In genomic region chr12:98187186-98187899, GRCm38 (mm10) we compare ENCODE assay signal across 15 mouse cellular contexts.
A peak's percentile ranks its signal among the peaks of the same experiment; 100 is the strongest.
DNase-seq lines count a peak whose midpoint lies in the region; ATAC-seq and TF ChIP-seq lines count a peak whose summit lies in the region.
"Had no signal": no experiment of that assay in that cellular context is flagged by ENCODE, and none has a peak within 500 bp of the region (broad histone marks: within the 10 kb centered on the region; RNA-seq: fewer than 3 reads in every experiment).

No protein-coding gene starts in this region.

- no peak overlapping the region for H3K4me3 ChIP-seq in hindbrain, postnatal 0 days (ENCODE audit: low read length)
- no peak overlapping the region for H3K4me3 ChIP-seq in hindbrain, embryonic 10.5 days
- H3K4me3 ChIP-seq in forebrain, embryonic 16.5 days (replicated peaks; ENCODE audit: low read length) = no peak overlapping the region
- H3K4me3 ChIP-seq in heart, embryonic 11.5 days (ENCODE audit: low read depth, low read length) = no peak overlapping the region
- H3K4me3 ChIP-seq: limb, embryonic 10.5 days; neural tube, embryonic 12.5 days had no signal

- H3K36me3 ChIP-seq in hindbrain, postnatal 0 days (ENCODE audit: insufficient read depth, low read length) = no peaks in the 10 kb centered on the region
- H3K36me3 ChIP-seq in hindbrain, embryonic 10.5 days = no peaks in the 10 kb centered on the region
- H3K36me3 ChIP-seq in forebrain, embryonic 16.5 days (ENCODE audit: control insufficient read depth, insufficient read depth) = no peaks in the 10 kb centered on the region
- H3K36me3 ChIP-seq in heart, embryonic 11.5 days (ENCODE audit: control insufficient read depth, insufficient read depth, low read length) = no peaks in the 10 kb centered on the region
- H3K36me3 ChIP-seq: limb, embryonic 10.5 days; neural tube, embryonic 12.5 days had no signal

- peak; percentile 47; the same call in 1 of the 2 replicates for ATAC-seq in hindbrain, postnatal 0 days
- ATAC-seq in forebrain, embryonic 16.5 days = peak; percentile 83
- no peak for ATAC-seq in heart, embryonic 11.5 days (replicated peaks; ENCODE audit: insufficient number of reproducible peaks, low FRiP score, low TSS enrichment)

- H3K9ac ChIP-seq in hindbrain, postnatal 0 days (replicated peaks; ENCODE audit: low read length) = no peak overlapping the region
- H3K9ac ChIP-seq in forebrain, embryonic 16.5 days (replicated peaks; ENCODE audit: low read depth, low read length) = no peak overlapping the region
- no peak overlapping the region for H3K9ac ChIP-seq in heart, embryonic 11.5 days (ENCODE audit: low read depth, low read length)
- H3K9ac ChIP-seq: liver, embryonic 14.5 days; neural tube, embryonic 12.5 days had no signal

- intact Hi-C loops in heart, postnatal 25 days (cut with DNase I) = no loop called here

- H3K27me3 ChIP-seq in hindbrain, postnatal 0 days (ENCODE audit: insufficient read depth, low read length) = no peaks in the 10 kb centered on the region
- H3K27me3 ChIP-seq in hindbrain, embryonic 10.5 days (ENCODE audit: insufficient read depth, poor library complexity, severe bottlenecking) = no peaks in the 10 kb centered on the region
- no peaks in the 10 kb centered on the region for H3K27me3 ChIP-seq in forebrain, embryonic 16.5 days (replicated peaks; ENCODE audit: control insufficient read depth, insufficient read depth, low read length)
- no peaks in the 10 kb centered on the region for H3K27me3 ChIP-seq in heart, embryonic 11.5 days (ENCODE audit: control insufficient read depth, insufficient read depth, low read length)
- H3K27me3 ChIP-seq: neural tube, embryonic 12.5 days had no signal

- H3K4me2 ChIP-seq in hindbrain, postnatal 0 days (ENCODE audit: low read depth, low read length) = no peak overlapping the region
- H3K4me2 ChIP-seq in forebrain, embryonic 16.5 days (ENCODE audit: low read length) = no peak overlapping the region
- H3K4me2 ChIP-seq in heart, embryonic 11.5 days = no peak overlapping the region
- H3K4me2 ChIP-seq: neural tube, embryonic 12.5 days had no signal

- no peaks in the 10 kb centered on the region for H3K4me1 ChIP-seq in hindbrain, postnatal 0 days (ENCODE audit: insufficient read depth, low read length)
- H3K4me1 ChIP-seq in hindbrain, embryonic 10.5 days (replicated peaks) = no peaks in the 10 kb centered on the region
- H3K4me1 ChIP-seq in forebrain, embryonic 16.5 days (replicated peaks; ENCODE audit: control insufficient read depth, insufficient read depth, low read length) = no peaks in the 10 kb centered on the region
- no peaks in the 10 kb centered on the region for H3K4me1 ChIP-seq in heart, embryonic 11.5 days (ENCODE audit: control insufficient read depth, insufficient read depth, low read length)
- H3K4me1 ChIP-seq: limb, embryonic 10.5 days; neural tube, embryonic 12.5 days had no signal

- 60% methylated on average over 8 of the region's 8 CpGs for WGBS in hindbrain, postnatal 0 days
- WGBS in hindbrain, embryonic 10.5 days = 71% methylated on average over 8 of the region's 8 CpGs
- WGBS in forebrain, embryonic 16.5 days = 52% methylated on average over 8 of the region's 8 CpGs
- WGBS in heart, embryonic 11.5 days (ENCODE audit: insufficient replicate concordance) = 53% methylated on average over 8 of the region's 8 CpGs

- no peak for TF ChIP-seq CTCF in hindbrain, postnatal 0 days (IDR thresholded peaks at IDR 0.05; ENCODE audit: low read depth)

- no peak for DNase-seq in hindbrain, postnatal 0 days (ENCODE audit: low spot score)
- DNase-seq in hindbrain, embryonic 10.5 days (ENCODE audit: low spot score) = no peak
- peak; percentile 19 to 31 for DNase-seq in layer of hippocampus, postnatal 10 days (ENCODE audit: low spot score in 2 of 2)
- peak; percentile 46 for DNase-seq in right cerebral cortex, postnatal 25 days
- DNase-seq in heart, postnatal 25 days (ENCODE audit: low spot score) = no peak
- DNase-seq: cerebellum, postnatal 36 days; kidney, adult 18-20 months; midbrain, embryonic 14.5 days; thymus, postnatal 25 days had no signal

- no peaks in the 10 kb centered on the region for H3K9me3 ChIP-seq in hindbrain, postnatal 0 days (ENCODE audit: low read length)
- H3K9me3 ChIP-seq in hindbrain, embryonic 10.5 days = no peaks in the 10 kb centered on the region
- H3K9me3 ChIP-seq in forebrain, embryonic 16.5 days (ENCODE audit: control insufficient read depth, low read length) = no peaks in the 10 kb centered on the region
- H3K9me3 ChIP-seq in heart, embryonic 11.5 days (replicated peaks; ENCODE audit: control insufficient read depth, low read length) = no peaks in the 10 kb centered on the region
- H3K9me3 ChIP-seq: limb, embryonic 10.5 days; neural tube, embryonic 12.5 days had no signal

- H3K27ac ChIP-seq in hindbrain, postnatal 0 days = no peak overlapping the region
- no peak overlapping the region for H3K27ac ChIP-seq in hindbrain, embryonic 10.5 days
- no peak overlapping the region for H3K27ac ChIP-seq in forebrain, embryonic 16.5 days (ENCODE audit: low read length)
- H3K27ac ChIP-seq in heart, embryonic 11.5 days (ENCODE audit: low read depth, low read length) = no peak overlapping the region
- H3K27ac ChIP-seq: limb, embryonic 10.5 days; liver, embryonic 14.5 days; macrophage; neural tube, embryonic 12.5 days had no signal

Comparison
In these comparisons a context has a peak if more than half of its experiments do, and no peak if none do; other contexts are left out.
1. DNase-seq: peak in layer of hippocampus, postnatal 10 days (2 of 2) and right cerebral cortex, postnatal 25 days (single experiment); none in hindbrain, postnatal 0 days (single experiment), hindbrain, embryonic 10.5 days (single experiment) and heart, postnatal 25 days (single experiment).